Mouse (Mus musculus): ENCODE results near the gene Rbm18.
"Not testable (repeated sequence)": the region's sequence is repeated elsewhere in the genome, so short reads cannot be mapped to it uniquely, and the experiment has no call there.

Gene Rbm18

DNA sequence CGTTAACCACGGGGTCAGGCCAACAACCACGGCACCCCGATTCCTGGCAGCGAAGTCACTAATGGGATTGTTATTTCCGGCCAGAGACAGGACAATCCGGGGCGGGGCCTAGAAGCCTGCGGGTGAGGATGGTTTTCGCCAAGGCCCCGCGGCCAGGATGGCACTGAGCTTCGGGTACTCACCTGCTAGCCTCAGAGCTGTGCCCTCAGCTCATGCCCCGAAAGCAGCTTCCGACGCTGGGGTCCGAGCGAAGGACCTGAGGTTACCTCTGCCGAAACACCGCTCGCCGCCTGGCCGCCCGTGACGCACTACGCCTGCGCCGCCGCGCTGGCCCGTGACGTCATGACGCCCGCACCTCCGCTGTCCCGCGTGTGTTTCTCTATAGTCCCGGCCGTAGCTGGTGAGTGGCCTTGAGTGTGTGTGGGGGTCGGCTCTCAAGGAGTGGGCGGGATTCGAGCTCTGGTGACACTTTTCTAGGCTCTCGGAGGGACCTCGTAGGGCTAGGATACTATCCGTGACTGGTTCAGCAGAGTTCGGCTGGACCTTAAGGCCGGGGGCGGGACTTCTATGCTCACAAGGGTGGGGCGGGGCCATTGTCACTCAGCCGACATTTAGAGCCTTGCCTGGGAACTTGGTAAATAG is at the start of gene Rbm18, which contains the start of gene Mrrf:
Gene Rbm18 (minus strand): TSS at position 474 of the 642 bp plus-strand sequence.
Gene Mrrf (plus strand): TSS at position 90 of the 642 bp plus-strand sequence.
- peak; percentile 89 for DNase-seq (ENCODE audit: low spot score)

DNA sequence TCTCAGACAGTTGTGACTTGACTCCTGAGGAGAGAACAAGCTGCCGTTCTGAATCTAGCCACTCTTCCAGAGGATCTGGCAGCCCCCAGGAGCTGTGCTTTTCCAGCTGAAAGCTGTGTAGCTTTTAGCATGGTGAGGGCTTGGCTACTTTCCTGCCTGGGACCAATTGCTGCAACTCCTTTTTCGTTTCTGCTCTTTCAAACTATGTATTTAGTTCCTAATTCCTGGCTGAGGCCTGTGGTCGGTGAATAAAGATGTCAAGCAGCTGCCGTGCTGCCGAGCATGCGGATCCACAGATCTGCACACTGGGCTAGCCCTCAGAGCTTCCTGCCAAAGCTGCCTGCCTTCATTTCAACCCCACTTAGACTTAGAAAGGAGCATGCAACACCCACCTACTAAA is 48.3 kb upstream of the Rbm18 start:
- DNase-seq (ENCODE audit: low spot score), result no peak

DNA sequence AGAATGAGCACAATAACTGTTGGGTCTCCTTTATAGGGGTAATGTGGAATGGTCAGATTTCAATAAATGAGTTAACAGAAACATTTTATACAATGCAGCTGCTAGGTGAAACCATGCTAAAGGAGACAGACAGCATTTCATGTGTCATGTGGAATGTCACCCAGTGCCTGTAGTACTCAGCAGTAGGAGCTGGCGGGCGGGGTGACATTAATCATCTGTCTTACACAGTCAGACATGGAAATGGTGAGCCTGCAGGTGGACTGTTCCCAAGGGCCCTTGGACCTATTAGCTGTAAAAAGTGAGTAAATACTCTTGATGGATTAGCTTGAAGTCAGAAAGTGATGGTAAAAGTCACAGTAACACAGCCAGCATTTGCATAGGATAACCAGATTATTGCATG is 47.6 kb upstream of the Rbm18 start:
- no peak for DNase-seq (ENCODE audit: low spot score)

DNA sequence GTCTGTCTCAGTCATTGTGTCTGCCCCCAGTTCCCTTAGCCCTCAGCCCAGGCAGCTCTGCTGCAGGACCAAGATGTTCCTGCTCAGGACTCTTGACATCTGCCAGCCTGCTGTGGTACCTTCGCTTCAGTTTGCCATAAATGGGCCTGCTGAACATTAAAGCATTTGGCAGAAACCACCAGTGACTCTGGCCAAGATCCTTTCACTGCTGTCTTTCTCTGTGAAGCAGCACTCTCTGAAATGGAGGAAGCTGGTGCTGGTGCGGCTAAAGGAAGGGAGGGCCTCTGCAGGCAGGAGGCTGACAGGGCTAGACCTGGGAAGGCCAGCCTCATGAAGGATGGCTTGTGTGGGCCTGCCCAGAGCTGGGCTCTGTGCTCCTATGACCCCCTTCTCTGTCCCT is 46.7 kb upstream of the Rbm18 start:
- DNase-seq (ENCODE audit: low spot score), result no peak

DNA sequence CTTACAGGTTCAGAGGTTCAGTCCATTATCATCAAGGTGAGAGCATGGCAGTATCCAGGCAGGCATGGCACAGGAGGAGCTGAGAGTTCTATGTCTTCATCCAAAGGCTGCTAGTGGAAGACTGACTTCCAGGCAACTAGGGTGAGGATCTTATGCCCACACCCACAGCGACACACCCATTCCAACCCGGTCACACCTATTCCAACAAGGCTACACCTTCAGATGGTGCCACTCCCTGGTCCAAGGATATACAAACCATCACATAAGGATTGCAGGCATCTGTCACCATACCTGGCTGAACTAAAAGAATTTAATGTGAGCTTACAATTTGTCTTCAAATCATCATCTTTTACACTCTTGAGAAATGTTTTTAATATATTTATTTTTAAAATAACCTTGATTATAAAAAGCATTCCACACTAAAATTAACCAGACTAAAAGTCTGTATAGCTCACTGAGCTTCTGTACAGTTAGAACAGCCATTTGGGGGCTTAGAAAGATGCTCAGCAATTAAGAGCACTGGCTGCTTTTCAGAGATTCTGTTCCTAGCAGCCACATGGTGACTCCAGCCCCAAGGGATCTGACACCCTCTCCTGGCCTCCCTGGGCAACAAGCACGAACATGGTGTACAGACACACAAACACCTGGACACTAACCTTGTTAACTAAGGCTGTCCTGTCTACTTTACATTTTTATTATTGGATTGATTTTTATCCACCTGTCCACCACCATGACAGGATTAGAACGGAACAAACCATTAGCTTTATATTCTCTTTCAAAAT is 45.2 kb upstream of the Rbm18 start:
- DNase-seq (ENCODE audit: low spot score), result not testable (repeated sequence)

DNA sequence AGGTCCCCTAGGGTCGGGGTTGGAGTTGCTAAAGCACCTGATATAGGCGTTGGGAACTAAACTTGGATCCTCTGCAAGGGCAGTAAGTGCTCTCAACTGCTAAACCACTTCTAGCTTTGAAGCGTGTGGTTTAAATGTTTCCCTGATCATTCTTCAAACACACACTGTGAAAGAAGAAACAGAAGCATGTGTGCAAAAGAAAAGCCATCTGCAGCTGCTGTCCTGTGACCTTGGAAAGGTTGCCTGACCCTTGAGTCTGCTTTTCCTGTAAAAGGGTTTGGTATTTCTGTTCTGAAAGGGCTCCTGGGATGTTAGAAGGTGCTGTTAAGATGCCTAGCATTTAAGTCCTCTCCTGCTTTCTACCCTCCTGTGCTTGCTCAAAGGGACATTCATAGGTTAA is 42.9 kb upstream of the Rbm18 start:
- DNase-seq (ENCODE audit: low spot score), result no peak

DNA sequence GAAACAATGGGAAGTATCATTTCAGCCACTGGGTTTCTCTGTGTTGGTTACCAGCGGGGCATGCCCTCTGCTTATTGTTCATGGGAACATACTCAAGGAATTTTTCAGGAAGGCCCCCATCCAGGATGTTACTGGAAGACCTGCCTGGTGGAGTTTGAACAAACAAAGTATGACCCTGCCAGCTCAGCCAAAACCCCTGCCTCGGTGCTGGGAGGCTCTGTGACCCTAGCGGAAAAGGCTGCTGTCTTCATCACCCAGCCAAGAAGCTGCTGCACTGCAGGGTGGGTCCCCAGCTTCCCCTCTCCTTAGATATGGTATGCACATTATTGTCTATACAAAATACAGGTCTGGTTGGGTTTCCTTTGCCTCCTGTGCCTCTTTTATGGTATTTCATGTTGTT is 36.0 kb upstream of the Rbm18 start:
- DNase-seq (ENCODE audit: low spot score), result no peak

DNA sequence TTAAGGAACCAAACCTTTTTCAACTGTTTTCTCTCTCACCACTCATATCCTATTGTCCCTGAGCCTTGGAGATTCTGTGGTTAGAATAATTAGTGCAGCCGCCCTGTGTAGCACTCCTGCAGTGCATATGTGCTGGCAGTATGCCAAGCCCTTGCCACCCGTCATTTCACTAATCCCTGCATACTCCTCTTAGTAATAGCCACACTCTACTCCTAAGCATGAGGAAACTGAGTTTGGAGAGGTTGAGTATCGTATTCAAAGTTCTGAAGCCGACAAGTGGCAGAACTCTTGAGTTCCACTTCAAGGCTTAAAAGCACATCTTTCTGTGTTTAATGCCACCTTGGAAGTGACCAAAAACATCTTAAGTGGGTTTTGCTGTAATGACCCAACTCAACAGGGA is 35.6 kb upstream of the Rbm18 start:
- DNase-seq (ENCODE audit: low spot score), result peak; percentile 56

DNA sequence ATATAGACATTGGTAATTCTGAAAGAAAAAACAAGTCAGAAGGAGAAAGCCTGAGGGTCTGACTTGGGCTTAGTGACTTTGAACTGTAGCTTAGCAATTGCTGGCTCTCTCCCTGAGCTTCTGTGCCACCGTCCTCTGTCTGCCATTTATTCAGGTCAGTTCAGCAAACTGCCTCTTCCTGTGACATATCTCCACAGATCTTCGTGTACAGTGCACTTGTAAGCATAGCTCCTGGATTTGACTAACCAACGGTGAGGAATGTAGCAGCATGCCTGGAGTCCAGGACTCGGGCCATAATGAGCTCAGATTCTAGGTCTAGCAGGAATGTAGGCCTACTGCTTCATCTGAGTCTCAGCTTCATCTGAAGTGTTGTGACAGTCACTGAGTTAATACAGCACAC is 32.6 kb upstream of the Rbm18 start:
- no peak for DNase-seq (ENCODE audit: low spot score)

DNA sequence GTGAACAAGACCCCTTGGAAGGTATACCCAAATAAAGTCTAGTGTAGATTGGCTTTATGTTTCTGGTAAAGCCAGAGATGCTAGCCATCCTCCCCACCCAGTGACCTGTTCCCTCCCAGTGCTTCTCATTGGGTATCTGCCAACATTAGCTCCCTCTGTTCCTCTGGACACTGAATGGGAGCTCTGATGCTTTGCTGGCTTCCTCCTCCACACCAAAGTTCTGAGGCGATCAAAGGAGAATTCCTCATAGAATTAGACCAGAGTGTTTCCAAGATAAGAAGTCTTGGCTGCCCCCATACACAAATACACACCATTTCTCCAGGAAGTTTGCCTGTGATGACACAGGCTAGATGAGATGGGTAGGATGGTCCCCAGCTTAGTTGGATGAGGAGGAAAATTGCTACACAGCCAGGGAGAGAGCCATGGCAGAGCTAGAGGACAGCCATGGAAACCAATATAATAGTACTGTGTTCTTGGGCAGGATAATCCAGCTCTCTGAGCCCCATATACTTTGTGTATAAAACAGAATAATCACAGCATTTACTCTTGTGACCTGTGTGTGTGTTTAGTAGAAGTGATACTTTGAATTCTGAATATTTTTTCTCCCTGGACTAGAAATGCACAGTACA is 31.5 kb upstream of the Rbm18 start:
- no peak for DNase-seq (ENCODE audit: low spot score)

DNA sequence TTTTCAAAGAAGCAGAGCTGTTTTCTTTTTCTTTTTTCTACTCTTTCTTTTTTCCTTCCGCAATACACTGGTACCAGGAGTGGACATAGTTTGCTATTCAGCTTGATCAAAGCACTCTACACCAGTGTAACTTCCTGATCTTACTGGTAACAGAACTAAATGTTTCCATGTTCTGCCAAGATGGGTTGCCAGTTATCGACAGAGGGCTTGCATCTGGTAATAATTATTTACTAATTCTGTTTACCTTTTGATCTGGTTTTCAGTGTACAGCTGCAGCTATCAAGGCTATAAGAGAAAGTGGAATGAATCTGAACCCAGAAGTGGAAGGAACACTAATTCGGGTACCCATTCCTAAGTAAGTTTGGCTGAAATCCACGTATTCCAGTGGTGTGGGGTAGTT is 22.8 kb upstream of the Rbm18 start:
- DNase-seq (ENCODE audit: low spot score), result no peak

DNA sequence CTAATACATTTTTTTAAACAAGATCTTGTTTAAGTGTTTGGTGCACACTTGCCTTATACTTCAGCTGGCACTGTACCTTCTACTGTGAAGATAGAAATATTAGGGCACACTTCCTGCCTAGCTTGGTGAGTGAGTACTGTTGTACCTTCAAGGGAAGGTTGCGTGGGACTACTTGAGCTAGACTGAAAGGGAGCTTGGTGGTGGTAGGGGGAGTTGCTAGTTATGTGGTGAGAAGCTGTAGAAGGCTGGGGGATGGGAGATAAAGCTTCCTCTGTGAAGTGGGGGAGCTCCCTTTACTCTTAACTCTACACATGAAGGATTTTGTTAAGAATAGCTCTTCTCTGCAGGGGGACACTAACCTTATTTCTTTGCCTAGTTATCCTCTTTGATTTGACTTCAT is 20.9 kb upstream of the Rbm18 start:
- no peak for DNase-seq (ENCODE audit: low spot score)

DNA sequence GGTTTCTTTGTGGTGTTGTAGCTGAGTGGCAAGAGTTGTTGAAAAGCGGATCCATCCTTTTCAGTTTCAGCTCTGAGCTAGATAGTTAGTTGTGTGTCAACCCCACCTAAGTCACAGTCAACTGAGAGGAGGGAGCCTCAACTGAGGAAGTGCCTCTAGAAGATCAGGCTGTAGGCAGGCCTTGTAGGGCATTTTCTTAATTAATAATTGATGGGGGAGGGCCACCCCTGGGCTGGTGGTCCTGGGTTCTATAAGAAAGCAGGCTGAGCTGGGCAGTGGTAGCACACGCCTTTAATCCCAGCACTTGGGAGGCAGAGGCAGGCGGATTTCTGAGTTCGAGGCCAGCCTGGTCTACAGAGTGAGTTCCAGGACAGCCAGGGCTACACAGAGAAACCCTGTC is 15.8 kb upstream of the Rbm18 start:
- not testable (repeated sequence) for DNase-seq (ENCODE audit: low spot score)

DNA sequence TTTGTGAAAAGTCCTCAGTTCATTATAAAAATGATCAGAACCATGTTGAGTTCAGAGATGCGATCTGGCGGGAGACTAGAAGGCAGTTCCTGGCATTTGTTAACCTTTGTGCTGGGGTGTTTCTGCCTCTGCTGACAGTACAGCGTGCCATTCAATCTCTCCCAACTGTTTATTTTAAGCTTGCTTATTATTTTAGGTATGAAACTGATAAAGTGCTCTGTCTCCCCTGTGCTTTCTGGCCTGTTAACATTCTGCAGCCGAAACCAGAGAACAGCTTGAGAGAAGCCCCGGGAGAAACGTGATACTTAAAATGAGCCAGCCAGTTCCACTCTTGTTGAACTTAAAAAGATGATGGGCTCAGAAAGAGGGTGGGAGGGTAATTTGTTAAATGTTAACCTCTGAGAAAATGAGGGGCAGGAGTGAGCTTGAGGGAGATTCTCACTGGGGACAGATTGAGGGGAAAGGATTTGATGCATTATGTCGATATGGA is 12.3 kb upstream of the Rbm18 start:
- no peak for DNase-seq (ENCODE audit: low spot score)

DNA sequence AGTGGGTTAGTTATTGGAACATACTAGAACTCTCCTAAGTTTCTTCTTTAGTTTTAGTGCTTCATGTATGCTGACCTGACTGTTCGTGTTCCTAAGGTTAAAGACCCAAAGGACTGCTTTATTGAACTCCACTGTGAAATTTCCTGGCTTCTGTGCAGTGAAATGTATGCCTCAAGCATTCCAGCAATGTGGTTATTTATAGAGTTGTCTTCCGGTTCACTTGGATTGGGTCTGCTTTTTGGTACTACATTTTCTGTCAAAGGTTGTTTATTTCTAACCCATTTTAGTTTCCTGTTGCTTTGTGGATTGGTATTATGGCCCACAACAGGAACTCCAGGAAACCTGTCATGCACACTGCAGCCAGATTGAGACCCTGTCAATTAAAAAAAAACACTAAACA is 2.5 kb upstream of the Rbm18 start:
- no peak for DNase-seq (ENCODE audit: low spot score)

DNA sequence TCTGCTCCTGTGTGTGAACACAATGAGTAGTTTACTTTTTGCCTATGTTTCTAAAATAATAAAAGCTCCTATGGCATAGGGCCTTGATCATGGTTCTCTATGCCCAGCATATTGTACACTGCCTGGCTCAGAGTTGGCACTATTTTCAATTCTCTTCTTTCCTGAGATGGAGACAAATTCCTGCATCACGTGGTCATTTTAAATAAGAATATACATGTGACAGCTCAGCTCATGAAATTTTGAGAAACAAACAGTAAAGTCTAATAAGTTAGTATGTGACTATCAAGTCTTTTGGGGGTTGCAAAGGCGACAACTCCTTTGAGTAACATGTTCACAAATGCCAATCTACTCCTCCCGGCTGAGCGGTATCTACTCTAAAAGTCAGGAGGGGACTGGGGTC is 686 bp downstream of the Rbm18 start:
- DNase-seq (ENCODE audit: low spot score), result no peak

DNA sequence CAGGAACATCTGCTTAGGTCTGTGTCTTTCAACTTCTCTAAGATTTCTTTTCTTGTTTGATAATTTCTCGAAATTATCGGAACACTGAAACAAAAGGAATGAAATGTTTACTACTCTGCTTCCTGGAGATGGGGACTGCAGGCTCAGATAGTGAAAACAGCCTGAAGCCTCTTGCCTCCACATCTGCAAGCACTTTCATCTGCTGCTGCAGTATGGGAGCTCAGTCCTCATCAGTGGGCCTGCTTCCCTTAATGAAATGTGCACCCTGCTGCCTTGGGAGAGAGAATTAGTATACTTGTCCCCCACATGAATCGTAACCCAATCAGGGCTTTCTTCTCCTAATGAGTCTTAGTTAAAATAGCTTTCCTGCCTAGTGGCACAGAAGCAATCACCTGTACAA is 7.5 kb downstream of the Rbm18 start:
- no peak for DNase-seq (ENCODE audit: low spot score)

DNA sequence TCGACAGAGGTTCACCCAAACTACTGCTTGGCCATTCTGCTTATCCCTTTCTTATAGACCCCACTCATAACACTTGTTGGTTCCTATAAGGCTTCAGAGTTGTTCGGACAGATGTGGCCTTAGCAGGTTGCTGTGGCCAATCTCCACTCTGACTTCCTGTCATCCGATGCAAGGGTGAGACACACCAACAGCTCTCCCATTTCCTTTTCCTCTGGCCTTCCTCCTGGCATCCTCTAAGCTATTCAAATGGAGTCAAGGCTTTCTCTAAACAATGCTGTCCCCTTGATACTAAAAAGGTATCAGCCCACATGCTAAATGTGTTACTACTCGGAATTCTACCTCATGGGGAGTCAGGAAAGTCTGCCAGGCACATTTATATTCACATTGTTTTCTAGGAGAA is 8.6 kb downstream of the Rbm18 start:
- peak; percentile 33 for DNase-seq (ENCODE audit: low spot score)

DNA sequence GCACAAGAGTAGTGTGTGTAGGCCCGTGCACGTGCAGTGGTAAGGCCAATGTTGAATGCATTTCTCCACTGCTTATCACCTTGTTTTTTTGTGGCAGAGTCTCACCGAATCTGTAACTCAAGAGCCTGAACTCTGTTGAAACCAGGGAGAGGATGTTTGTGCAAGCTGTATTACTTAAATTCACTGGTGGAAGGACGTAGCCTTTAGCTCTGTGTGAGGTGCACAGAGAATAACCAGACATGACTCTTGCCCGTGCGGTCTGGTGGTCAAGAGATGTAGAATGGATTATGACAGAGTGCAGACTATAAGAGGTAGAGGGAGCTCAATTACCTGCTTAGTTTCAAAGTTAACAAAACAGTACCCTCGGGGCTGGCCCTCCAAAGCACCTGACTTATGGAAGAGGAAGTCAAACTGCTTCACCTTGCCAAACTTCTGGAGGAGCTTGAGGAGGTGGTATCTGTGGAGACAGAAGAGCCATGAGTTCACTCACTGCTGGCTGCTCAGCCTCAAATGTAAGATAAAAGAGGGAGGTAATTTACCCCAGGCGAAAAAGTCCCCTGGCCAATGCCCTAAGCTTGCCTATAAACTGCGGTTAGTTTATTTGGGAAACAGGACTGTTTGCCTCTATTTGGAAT is 9.7 kb downstream of the Rbm18 start:
- no peak for DNase-seq (ENCODE audit: low spot score)

DNA sequence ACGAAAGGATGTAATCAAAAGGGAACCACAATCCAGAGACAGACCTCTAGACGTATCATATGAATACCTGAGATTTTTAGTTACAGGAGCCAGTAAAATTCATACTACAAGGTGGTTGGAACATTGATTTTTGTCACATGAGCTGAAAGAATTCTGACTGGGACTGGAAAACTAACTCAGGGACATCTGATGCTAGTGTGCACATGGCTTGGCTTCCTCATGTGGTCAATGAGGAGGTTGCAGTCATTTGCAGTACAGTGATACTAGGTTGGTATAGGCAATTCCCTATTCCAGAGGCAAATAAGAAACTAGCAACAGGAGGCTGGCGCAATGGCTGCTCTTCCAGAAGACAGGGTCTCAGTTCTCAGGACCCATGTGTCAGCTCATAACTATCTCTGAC is 23.9 kb downstream of the Rbm18 start:
- no peak for DNase-seq (ENCODE audit: low spot score)

DNA sequence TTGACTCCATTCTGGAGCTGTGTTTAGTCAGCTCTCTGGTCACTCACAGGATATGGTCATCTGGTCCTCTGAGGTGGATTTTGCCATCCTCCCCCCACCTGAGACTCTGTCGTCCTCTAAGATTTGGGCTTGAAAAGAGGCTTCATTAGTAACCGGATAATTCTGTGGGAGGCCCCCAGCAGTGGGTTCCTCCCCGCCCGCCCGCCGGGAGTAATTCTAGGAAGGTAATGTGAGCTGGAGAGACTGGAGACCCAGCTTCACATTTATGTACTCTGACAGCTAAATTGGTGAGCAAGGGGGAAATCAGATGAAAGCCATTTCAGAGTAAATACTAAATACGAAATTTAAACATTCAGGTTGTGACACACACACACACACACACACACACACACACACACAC is 28.0 kb downstream of the Rbm18 start:
- no peak for DNase-seq (ENCODE audit: low spot score)

DNA sequence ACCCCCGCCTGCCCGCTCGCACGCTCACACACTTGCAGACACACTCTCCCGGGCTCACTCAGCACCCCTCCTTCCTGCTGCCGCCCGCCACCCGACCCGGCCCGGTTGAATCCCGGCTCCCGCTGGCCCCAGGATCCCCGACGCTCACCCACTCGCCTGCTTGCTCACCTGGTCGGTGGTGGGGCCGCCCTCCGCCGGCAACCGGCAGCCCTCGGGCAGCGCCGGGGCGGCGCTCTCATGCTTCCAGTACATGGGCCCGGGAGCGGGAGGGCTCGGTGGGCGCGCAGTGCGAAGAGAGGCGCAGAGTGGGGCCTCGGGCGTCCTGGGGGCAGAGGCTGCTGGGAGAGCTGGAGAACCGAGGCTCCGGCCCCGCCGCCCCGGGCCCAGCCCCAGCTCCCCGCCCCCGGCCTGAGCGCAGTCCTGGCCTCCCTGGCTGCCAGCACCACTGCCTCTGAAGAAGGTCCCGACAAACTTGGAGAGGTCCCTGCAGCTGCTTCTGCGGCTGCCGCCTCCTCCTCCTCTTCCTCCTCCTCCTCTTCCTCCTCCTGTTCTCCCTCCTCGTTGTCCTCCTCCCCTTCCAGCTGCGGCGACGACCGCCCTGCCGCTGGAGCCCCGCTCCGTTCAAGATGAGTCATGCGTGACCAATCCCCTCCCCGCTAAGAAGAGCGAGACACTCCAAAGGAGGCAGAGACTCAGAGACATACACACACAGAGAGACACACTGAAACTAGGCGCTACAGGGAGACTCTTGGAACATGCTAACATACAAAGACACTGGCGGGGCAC is 31.4 kb downstream of the Rbm18 start, which contains the start of gene Lhx6:
Gene Lhx6 (minus strand): TSS at position 453 of the 786 bp plus-strand sequence.
- DNase-seq (ENCODE audit: low spot score), result no peak
